Mouse (Mus musculus): ENCODE data around the gene Pde10a.

- TF ChIP-seq CTCF (IDR thresholded peaks at IDR 0.05) (no peak), EP300 (IDR thresholded peaks at IDR 0.05; ENCODE audit: insufficient read depth, low read depth, low read length) (no peak), POLR2A (IDR thresholded peaks at IDR 0.05; ENCODE audit: insufficient read depth, low read depth, low read length) (no peak)
Measured at GRCm38 (mm10) chr17:8493461-8493860, 31.7 kb upstream of the Pde10a start.
